Mouse (Mus musculus) hindbrain, postnatal 0 days (tissue): ENCODE data around the gene Pdxp. TPM values are rescaled to one million over a fixed set of nuclear protein-coding genes. Genes with fewer than 3 reads are reported as not detected.

ENCODE experiments used
- ATAC-seq: fragments of 200-750 bp; cut with Nextera tagmentation; 2 replicates; pipeline ENCODE4 v1.8.0; 2017; ENCODE audit warnings: mild to moderate bottlenecking, moderate TSS enrichment, moderate library complexity
- DNase-seq: peaks from one replicate; pipeline ENCODE4 v3.0.0-alpha.2; 2015; ENCODE audit warnings: low spot score
- H3K27ac ChIP-seq: fragments of 300-500 bp; sonication (generic); 2 replicates; pipeline ENCODE4 v1.5.1; 2014; ENCODE audit warnings: mild to moderate bottlenecking
- H3K27me3 ChIP-seq: fragments of 300-500 bp; sonication (generic); 2 replicates; pipeline ENCODE4 v1.6.1; 2014; ENCODE audit warnings: low read length, mixed read lengths; ENCODE audit not compliant: insufficient read depth
- H3K36me3 ChIP-seq: fragments of 300-500 bp; sonication (generic); 2 replicates; pipeline ENCODE4 v1.6.1; 2014; ENCODE audit warnings: low read length, mixed read lengths; ENCODE audit not compliant: insufficient read depth
- H3K4me1 ChIP-seq: fragments of 300-500 bp; sonication (generic); 2 replicates; pipeline ENCODE4 v1.6.1; 2014; ENCODE audit warnings: antibody characterized with exemption, low read length, mixed read lengths; ENCODE audit not compliant: insufficient read depth
- H3K4me2 ChIP-seq: fragments of 300-500 bp; sonication (generic); 2 replicates; pipeline ENCODE4 v1.6.1; 2014; ENCODE audit warnings: low read depth, mild to moderate bottlenecking, low read length, moderate library complexity, mixed read lengths
- H3K4me3 ChIP-seq: fragments of 300-500 bp; sonication (generic); 2 replicates; pipeline ENCODE4 v1.5.1; 2014; ENCODE audit warnings: low read length
- H3K9ac ChIP-seq: fragments of 300-500 bp; sonication (generic); replicated peaks from 2 replicates; pipeline ENCODE4 v1.6.1; 2014; ENCODE audit warnings: mild to moderate bottlenecking, low read length, moderate library complexity, mixed read lengths
- H3K9me3 ChIP-seq: fragments of 300-500 bp; sonication (generic); 2 replicates; pipeline ENCODE4 v1.6.1; 2016; ENCODE audit warnings: low read length, mixed read lengths
- CTCF ChIP-seq: IDR thresholded peaks from 2 replicates; pipeline ENCODE4 v1.5.1; 2016; ENCODE audit warnings: antibody characterized with exemption, control low read depth, low read depth
- WGBS: fragments of 180-500 bp; shearing (Covaris S2); extraction: QIAGEN DNeasy Blood & Tissue Kit; methylation state at CpG from one replicate; pipeline ENCODE4 v1.1.7; 2014; 5-methylcytosine and 5-hydroxymethylcytosine counted together
- polyA plus RNA-seq: library from polyadenylated mRNA; unstranded; fragments of >200 nt; fragmentation: Nextera tagmentation; extraction: Ambion mirVana; gene quantifications from 2 replicates; pipeline ENCODE4 v1.2.1, GENCODE M21; 2015
- total RNA-seq: library from RNA; depleted of rRNA; stranded (reverse); fragments of >200 nt; gene quantifications from 2 replicates; pipeline ENCODE4 v1.2.3, GENCODE M21; 2014

Pdxp gene
- total and polyA plus RNA-seq, 2 experiments from 2014 or later = 141 to 300 TPM

DNA sequence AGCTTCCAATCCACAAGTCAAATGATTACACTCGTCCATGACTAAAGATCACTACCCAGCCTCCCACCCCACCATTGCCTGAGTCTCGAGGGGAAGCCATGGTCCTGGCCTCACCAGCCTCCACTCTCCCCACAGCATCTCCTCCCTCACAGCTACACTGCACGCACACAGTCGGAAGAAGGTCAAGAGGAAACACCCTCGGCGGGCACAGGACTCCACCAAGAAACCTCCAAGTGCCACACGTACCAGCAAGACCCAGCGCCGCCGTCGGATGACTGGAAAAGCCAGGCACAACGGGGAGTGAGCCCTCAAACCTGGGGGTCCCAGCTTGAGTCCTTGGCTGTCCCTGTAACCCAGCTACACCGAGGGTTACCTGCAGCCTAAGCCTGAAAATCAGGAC is 26.6 kb downstream of the Pdxp start:
- Histone ChIP-seq H3K4me1 (peaks cover 5% of the 10 kb centered on the region; the same call in 1 of the 2 replicates), H3K27me3 (no peaks in the 10 kb centered on the region), H3K9me3 (no peaks in the 10 kb centered on the region), H3K27ac (no peak overlapping the region), H3K36me3 (peaks cover 41% of the 10 kb centered on the region), H3K9ac (no peak overlapping the region), H3K4me3 (no peak overlapping the region), H3K4me2 (no peak overlapping the region)
- TF ChIP-seq CTCF = no peak
- ATAC-seq (no peak), DNase-seq (no peak)
- 90% methylated on average over 13 of the region's 13 CpGs for WGBS

DNA sequence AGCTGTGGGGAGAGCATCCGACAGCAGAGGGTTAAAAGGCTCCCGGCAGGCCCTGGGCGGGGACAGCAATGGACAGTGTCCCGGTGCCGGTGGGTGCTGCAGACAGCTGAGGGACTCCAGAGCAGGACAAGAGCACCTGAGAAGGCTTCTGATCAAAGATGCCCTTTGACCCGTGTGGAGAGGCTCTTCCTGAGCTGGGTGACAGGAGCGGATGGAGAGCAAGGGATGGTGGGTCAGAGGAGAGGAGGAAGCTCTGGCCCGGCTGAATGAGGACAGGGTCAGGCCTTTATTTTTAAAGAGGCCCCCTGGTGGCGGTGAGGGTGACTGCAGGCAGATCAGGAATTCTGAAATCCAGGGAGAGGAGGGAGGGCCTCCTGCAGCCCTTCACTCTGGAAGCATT is 28.9 kb downstream of the Pdxp start:
- H3K4me1 ChIP-seq = peaks cover 5% of the 10 kb centered on the region; the same call in 1 of the 2 replicates
- H3K9ac ChIP-seq = 0 out of 2 replicates have a peak overlapping the region, but pooled peaks have one; percentile 37
- peak; percentile 88 for TF ChIP-seq CTCF
- H3K27ac ChIP-seq = no peak overlapping the region
- DNase-seq = peak; percentile 87
- no peaks in the 10 kb centered on the region for H3K27me3 ChIP-seq
- ATAC-seq = peak; percentile 74
- H3K4me3 ChIP-seq = no peak overlapping the region
- H3K9me3 ChIP-seq = no peaks in the 10 kb centered on the region
- peaks cover 31% of the 10 kb centered on the region for H3K36me3 ChIP-seq
- peak overlapping the region; percentile 52 for H3K4me2 ChIP-seq
- 3% methylated on average over 9 of the region's 9 CpGs for WGBS

- DNase-seq = no peak
- Histone ChIP-seq H3K36me3 (peaks cover 2% of the 10 kb centered on the region; the same call in 1 of the 2 replicates), H3K27me3 (no peaks in the 10 kb centered on the region), H3K9ac (no peak overlapping the region), H3K4me3 (no peak overlapping the region), H3K4me2 (no peak overlapping the region), H3K4me1 (peaks cover 5% of the 10 kb centered on the region; the same call in 1 of the 2 replicates), H3K27ac (no peak overlapping the region), H3K9me3 (no peaks in the 10 kb centered on the region)
- no peak for ATAC-seq
- no peak for TF ChIP-seq CTCF
- WGBS = 53% methylated on average over 7 of the region's 7 CpGs
These were observed 32.5 kb downstream of the Pdxp start for GRCm38 (mm10) chr15:78946232-78946631.

DNA sequence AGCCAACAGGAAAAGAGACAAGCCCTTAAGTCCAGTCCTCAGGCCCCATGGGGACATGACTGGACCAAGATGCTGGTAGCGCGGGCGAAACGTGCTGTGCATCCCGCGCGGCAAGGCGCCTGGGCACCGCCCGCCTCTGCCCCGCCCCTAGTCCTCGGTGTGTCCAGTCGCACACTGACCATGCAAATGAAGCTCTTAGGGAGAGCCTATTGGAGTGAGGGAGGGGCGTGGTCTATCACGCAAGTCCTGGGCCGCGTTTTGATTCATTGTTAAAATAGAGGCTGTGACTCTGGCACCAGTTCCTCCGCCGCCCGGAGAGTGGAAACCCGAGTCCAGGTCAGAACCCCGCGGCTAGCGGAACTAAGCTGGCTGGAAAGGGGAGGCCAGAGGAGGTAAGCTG is 33.9 kb downstream of the Pdxp start, which contains the start of gene Triobp:
Gene Triobp, plus strand, starts transcription at position 68 of the 400 bp plus-strand sequence.
- Histone ChIP-seq H3K9me3 (no peaks in the 10 kb centered on the region), H3K9ac (peak within 1 kb of the TSS; percentile 64), H3K4me3 (peak within 1 kb of the TSS; percentile 61), H3K4me1 (peaks cover 5% of the 10 kb centered on the region; the same call in 1 of the 2 replicates), H3K4me2 (peak within 1 kb of the TSS; percentile 74), H3K27ac (peak within 1 kb of the TSS; percentile 82), H3K36me3 (no peaks in the 10 kb centered on the region), H3K27me3 (no peaks in the 10 kb centered on the region)
- no peak for TF ChIP-seq CTCF
- peak; percentile 96 for DNase-seq
- peak; percentile 97 for ATAC-seq
- WGBS = 0% methylated on average over 24 of the region's 24 CpGs

GRCm38 (mm10) chr15:78948152-78948725 is 34.5 kb downstream of the Pdxp start:
- WGBS = 1% methylated on average over 11 of the region's 11 CpGs
- no peaks in the 10 kb centered on the region for H3K36me3 ChIP-seq

GRCm38 (mm10) chr15:78948883-78949282 is 35.2 kb downstream of the Pdxp start:
- no peaks in the 10 kb centered on the region for H3K36me3 ChIP-seq
- no peaks in the 10 kb centered on the region for H3K9me3 ChIP-seq
- ATAC-seq (no peak), DNase-seq (no peak)
- H3K27me3 ChIP-seq = no peaks in the 10 kb centered on the region
- no peak overlapping the region for H3K27ac ChIP-seq
- no peak for TF ChIP-seq CTCF
- peaks cover 5% of the 10 kb centered on the region; the same call in 1 of the 2 replicates for H3K4me1 ChIP-seq
- H3K4me3 ChIP-seq = peak overlapping the region; percentile 61; the same call in 1 of the 2 replicates
- H3K9ac ChIP-seq = no peak overlapping the region
- peak overlapping the region; percentile 74 for H3K4me2 ChIP-seq
- 94% methylated on average over 3 of the region's 3 CpGs for WGBS

More at GRCm38 (mm10) chr15:78948152-78948725, 34.5 kb downstream of the Pdxp start:
- Histone ChIP-seq H3K9ac (peak overlapping the region; percentile 64), H3K4me1 (peaks cover 5% of the 10 kb centered on the region; the same call in 1 of the 2 replicates), H3K4me2 (peak overlapping the region; percentile 74), H3K9me3 (no peaks in the 10 kb centered on the region), H3K27me3 (no peaks in the 10 kb centered on the region), H3K4me3 (peak overlapping the region; percentile 61), H3K27ac (peak overlapping the region; percentile 82)
- no peak for DNase-seq
- ATAC-seq = peak; percentile 36; the same call in 1 of the 2 replicates
- no peak for TF ChIP-seq CTCF

DNA sequence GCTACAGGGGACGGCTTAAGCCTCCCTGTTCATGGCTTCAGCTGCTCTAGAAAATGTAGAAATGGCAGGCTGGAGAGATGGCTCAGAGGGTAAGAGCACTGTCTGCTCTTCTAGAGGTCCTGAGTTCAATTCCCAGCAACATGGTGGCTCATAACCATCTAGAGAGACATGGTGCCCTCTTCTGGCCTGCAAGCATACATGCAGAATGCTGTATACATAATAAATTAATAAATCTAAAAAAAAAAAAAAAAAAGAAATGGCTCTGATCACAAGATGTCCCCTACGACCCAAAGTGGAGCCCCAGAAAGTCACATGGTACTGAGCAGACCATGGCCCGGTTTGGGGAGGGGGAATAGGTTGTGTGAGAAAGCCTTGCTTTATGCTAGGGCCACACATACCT is 41.9 kb downstream of the Pdxp start:
- Histone ChIP-seq H3K9me3 (no peaks in the 10 kb centered on the region), H3K27ac (no peak overlapping the region), H3K4me3 (no peak overlapping the region), H3K4me2 (no peak overlapping the region), H3K36me3 (peaks cover 22% of the 10 kb centered on the region), H3K4me1 (no peaks in the 10 kb centered on the region), H3K27me3 (no peaks in the 10 kb centered on the region), H3K9ac (no peak overlapping the region)
- 72% methylated on average over 3 of the region's 3 CpGs for WGBS
- no peak for ATAC-seq
- peak; percentile 24; the same call in 1 of the 2 replicates for TF ChIP-seq CTCF
- DNase-seq = no peak
